Mouse (Mus musculus) stomach, postnatal 0 days (tissue): ENCODE data around the gene Gm18336. TPM values are rescaled to one million over a fixed set of nuclear protein-coding genes. Genes with fewer than 3 reads are reported as not detected.

ENCODE experiments used
- ATAC-seq: fragments of 200-750 bp; cut with Nextera tagmentation; 2 replicates; pipeline ENCODE4 v1.8.0; 2017; ENCODE audit not compliant: low FRiP score, low TSS enrichment
- DNase-seq: peaks from one replicate; pipeline ENCODE4 v3.0.0-alpha.2; 2016; ENCODE audit warnings: low spot score
- H3K27ac ChIP-seq: fragments of 300-500 bp; sonication (generic); replicated peaks from 2 replicates; pipeline ENCODE4 v1.5.1; 2014; ENCODE audit warnings: mild to moderate bottlenecking, control low read depth
- H3K27me3 ChIP-seq: fragments of 300-500 bp; sonication (generic); 2 replicates; pipeline ENCODE4 v1.6.1; 2014; ENCODE audit warnings: low read length; ENCODE audit not compliant: control insufficient read depth, insufficient read depth
- H3K36me3 ChIP-seq: fragments of 300-500 bp; sonication (generic); 2 replicates; pipeline ENCODE4 v1.6.1; 2014; ENCODE audit warnings: low read length, mixed read lengths; ENCODE audit not compliant: control insufficient read depth, insufficient read depth
- H3K4me1 ChIP-seq: fragments of 300-500 bp; sonication (generic); replicated peaks from 2 replicates; pipeline ENCODE4 v1.6.1; 2014; ENCODE audit warnings: antibody characterized with exemption; ENCODE audit not compliant: control insufficient read depth, insufficient read depth
- H3K4me2 ChIP-seq: fragments of 300-500 bp; sonication (generic); replicated peaks from 2 replicates; pipeline ENCODE4 v1.6.1; 2014; ENCODE audit warnings: low read depth, mild to moderate bottlenecking, control low read depth, moderate library complexity
- H3K4me3 ChIP-seq: fragments of 300-500 bp; sonication (generic); 2 replicates; pipeline ENCODE4 v1.5.1; 2014; ENCODE audit warnings: low read depth, low read length, control low read depth
- H3K9ac ChIP-seq: fragments of 300-500 bp; sonication (generic); 2 replicates; pipeline ENCODE4 v1.6.1; 2014; ENCODE audit warnings: mild to moderate bottlenecking, low read length, control low read depth, mixed read lengths
- H3K9me3 ChIP-seq: fragments of 300-500 bp; sonication (generic); 2 replicates; pipeline ENCODE4 v1.6.1; 2016; ENCODE audit warnings: low read length; ENCODE audit not compliant: control insufficient read depth
- CTCF ChIP-seq: IDR thresholded peaks from 2 replicates; pipeline ENCODE4 v1.5.1; 2016; ENCODE audit warnings: antibody characterized with exemption, low read depth, mild to moderate bottlenecking, moderate library complexity
- EP300 ChIP-seq: optimal IDR thresholded peaks from 2 replicates; pipeline ENCODE3; 2016; ENCODE audit warnings: antibody characterized with exemption
- WGBS: fragments of 180-500 bp; shearing (Covaris S2); extraction: QIAGEN DNeasy Blood & Tissue Kit; methylation state at CpG from one replicate; pipeline ENCODE4 v1.1.7; 2014; 5-methylcytosine and 5-hydroxymethylcytosine counted together
- polyA plus RNA-seq: library from polyadenylated mRNA; unstranded; fragments of >200 nt; fragmentation: Nextera tagmentation; extraction: Ambion mirVana; gene quantifications from 2 replicates; pipeline ENCODE4 v1.2.1, GENCODE M21; 2015

Gm18336 gene
- polyA plus RNA-seq, 1 experiment from 2014 or later = not detected

DNA sequence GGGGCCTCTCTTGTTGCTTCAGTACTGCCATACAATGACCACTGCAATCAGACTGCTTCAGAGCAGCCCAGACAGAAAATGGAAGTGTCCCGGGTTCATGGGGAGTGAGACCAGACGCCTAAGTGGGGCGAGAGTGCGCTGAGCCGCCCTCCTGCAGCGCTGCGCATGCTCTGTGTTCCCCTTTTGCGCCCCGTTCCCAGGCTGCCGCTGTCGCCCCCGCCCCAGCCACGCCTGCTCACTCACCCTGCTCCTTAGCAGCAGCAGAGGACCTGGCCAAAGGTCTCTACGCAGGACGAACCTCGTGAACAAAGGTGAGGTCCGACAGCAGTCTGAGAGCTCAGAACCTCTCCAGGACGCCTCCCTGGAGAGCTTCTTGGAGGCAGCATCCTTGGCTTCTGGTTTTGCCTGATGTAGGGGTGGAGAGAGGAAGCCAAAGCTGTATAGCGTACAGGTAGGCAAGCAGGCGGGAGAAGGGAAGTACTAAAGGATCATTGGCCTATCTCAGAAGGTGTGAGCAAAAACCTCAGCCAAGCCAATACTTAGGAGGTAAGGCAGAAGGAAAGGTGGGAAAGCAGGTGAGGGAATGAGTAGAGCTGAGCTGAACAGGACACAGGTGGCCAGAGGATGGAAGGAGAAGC, 12.5 kb upstream of the Gm18336 start, which contains the start of gene Zfp92:
Gene Zfp92 (plus strand): TSS at position 217 of the 638 bp plus-strand sequence.
- TF ChIP-seq EP300 = no peak
- TF ChIP-seq CTCF = no peak
- peak within 1 kb of the TSS; percentile 41 for H3K4me2 ChIP-seq
- 22% methylated on average over 19 of the region's 20 CpGs for WGBS

GRCm38 (mm10) chrX:73401616-73402015, 3.1 kb upstream of the Gm18336 start:
- TF ChIP-seq CTCF (no peak), EP300 (no peak)
- no peaks in the 10 kb centered on the region for H3K27me3 ChIP-seq
- H3K9ac ChIP-seq = no peak overlapping the region
- no peak overlapping the region for H3K27ac ChIP-seq
- no peak overlapping the region for H3K4me3 ChIP-seq
- no peak overlapping the region for H3K4me2 ChIP-seq
- no peaks in the 10 kb centered on the region for H3K9me3 ChIP-seq
- ATAC-seq = no peak
- H3K36me3 ChIP-seq = no peaks in the 10 kb centered on the region
- WGBS = 91% methylated on average over 12 of the region's 12 CpGs
- no peak for DNase-seq
- no peaks in the 10 kb centered on the region for H3K4me1 ChIP-seq

More for the DNA sequence above, 12.5 kb upstream of the Gm18336 start, which contains the start of gene Zfp92:
- Histone ChIP-seq H3K27ac (no peak within 1 kb of the TSS), H3K4me1 (no peaks in the 10 kb centered on the region), H3K9me3 (no peaks in the 10 kb centered on the region), H3K36me3 (no peaks in the 10 kb centered on the region), H3K4me3 (peak within 1 kb of the TSS; percentile 17; the same call in 1 of the 2 replicates), H3K27me3 (no peaks in the 10 kb centered on the region), H3K9ac (no peak within 1 kb of the TSS)
- DNase-seq (no peak), ATAC-seq (no peak)

DNA sequence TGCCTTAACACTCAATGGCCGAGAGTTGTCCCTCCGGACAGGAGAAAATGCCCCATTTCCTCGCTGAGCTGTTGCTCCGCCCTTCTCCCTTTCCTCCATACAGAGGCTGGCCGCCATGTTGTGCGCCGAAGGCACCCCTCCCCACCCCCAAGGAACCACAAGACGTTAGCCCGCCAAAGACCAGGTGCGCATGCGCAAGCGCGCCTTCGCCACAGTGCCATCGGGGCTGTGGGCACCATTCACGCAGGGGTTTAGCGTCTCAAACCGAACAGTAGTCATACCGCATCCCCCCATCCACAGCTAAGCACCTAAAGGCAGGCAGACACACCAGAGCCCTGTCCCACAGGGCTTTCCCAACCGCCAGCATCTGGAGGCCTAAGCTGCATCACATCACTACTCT, 2.4 kb upstream of the Gm18336 start:
- TF ChIP-seq EP300 = no peak
- no peak for TF ChIP-seq CTCF
- H3K27ac ChIP-seq = no peak overlapping the region
- H3K36me3 ChIP-seq = no peaks in the 10 kb centered on the region
- H3K9ac ChIP-seq = no peak overlapping the region
- H3K4me3 ChIP-seq = no peak overlapping the region
- H3K4me1 ChIP-seq = no peaks in the 10 kb centered on the region
- no peaks in the 10 kb centered on the region for H3K27me3 ChIP-seq
- ATAC-seq (no peak), DNase-seq (no peak)
- WGBS = 91% methylated on average over 19 of the region's 20 CpGs
- H3K4me2 ChIP-seq = no peak overlapping the region
- no peaks in the 10 kb centered on the region for H3K9me3 ChIP-seq

DNA sequence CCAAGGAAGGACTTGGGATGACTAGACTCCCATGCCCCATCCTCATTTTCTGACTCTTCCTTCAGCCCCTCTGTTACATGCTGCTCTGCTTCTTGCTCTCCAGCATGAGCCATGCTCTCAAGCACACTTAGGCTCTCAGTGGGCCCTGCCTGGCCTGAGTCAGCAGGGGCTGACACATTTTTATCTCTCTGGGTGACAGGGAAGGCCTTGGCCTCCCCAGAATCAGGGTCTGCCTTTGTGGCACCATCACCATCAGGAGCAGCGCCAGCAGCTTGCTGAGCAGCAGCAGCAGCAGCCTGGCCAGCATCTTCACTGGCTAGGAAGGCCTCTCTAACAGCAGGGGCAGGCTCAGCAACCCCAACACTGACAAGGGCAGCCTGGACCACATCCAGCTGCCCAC, 2.1 kb downstream of the Gm18336 start:
- Histone ChIP-seq H3K4me2 (no peak overlapping the region), H3K4me1 (no peaks in the 10 kb centered on the region), H3K4me3 (no peak overlapping the region), H3K9ac (no peak overlapping the region), H3K27ac (no peak overlapping the region), H3K9me3 (no peaks in the 10 kb centered on the region), H3K36me3 (no peaks in the 10 kb centered on the region), H3K27me3 (no peaks in the 10 kb centered on the region)
- ATAC-seq (no peak), DNase-seq (no peak)
- no peak for TF ChIP-seq CTCF
- WGBS = 94% methylated on average over 1 of the region's 1 CpGs

DNA sequence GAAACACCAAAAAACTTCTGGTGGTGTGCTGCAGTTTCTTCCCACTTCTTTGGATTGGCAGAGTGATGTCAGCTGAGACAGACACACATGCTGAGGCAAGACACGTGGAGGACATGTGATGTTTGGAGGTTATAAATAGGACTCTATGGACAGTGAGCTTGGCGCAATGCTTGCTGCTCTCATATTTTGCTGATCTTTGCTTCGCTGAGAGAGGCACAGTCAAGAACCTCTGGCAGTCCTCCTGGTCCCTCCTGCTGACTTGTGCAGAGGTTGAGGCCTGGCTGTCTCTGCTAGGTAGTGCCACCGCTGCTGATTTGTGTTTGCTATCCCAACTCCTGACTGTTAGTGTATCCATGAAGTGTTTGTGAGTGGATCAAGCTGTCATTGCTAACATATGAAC, 7.1 kb downstream of the Gm18336 start:
- TF ChIP-seq EP300 = no peak
- TF ChIP-seq CTCF = no peak
- ATAC-seq (no peak), DNase-seq (no peak)
- Histone ChIP-seq H3K27me3 (no peaks in the 10 kb centered on the region), H3K9me3 (no peaks in the 10 kb centered on the region), H3K9ac (no peak overlapping the region), H3K27ac (no peak overlapping the region), H3K4me3 (no peak overlapping the region), H3K4me2 (no peak overlapping the region), H3K36me3 (no peaks in the 10 kb centered on the region), H3K4me1 (no peaks in the 10 kb centered on the region)
- 80% methylated on average over 4 of the region's 4 CpGs for WGBS

DNA sequence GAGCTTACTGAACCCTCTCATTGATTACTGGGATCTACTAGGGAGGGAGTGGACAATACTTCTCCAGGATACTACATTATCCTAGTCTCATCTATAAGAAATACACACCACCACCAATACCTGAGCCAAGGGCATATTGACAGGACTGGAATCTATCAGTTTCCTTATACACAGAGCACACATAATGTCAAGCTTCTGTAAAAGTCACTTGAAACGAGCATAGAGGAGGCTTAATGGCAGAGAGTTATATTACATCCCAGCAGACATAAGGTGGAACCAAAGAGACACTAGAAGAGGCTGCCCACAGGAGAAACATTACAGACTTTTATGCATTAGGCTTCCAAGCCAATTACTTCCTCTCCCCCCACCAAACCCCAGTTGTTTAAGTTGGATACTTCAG, 13.6 kb downstream of the Gm18336 start:
- Histone ChIP-seq H3K4me3 (no peak overlapping the region), H3K27ac (no peak overlapping the region), H3K27me3 (no peaks in the 10 kb centered on the region), H3K4me1 (no peaks in the 10 kb centered on the region), H3K4me2 (no peak overlapping the region), H3K36me3 (no peaks in the 10 kb centered on the region), H3K9me3 (no peaks in the 10 kb centered on the region), H3K9ac (no peak overlapping the region)
- no peak for TF ChIP-seq EP300
- no peak for TF ChIP-seq CTCF
- 12% methylated on average over 1 of the region's 1 CpGs for WGBS
- ATAC-seq (no peak), DNase-seq (no peak)
